Mouse (Mus musculus) midbrain, embryonic 12.5 days (tissue): ENCODE results near the gene Camk1. TPM values are rescaled to one million over a fixed set of nuclear protein-coding genes. Genes with fewer than 3 reads are reported as not detected.
A peak's percentile ranks its signal among the peaks of the same experiment; 100 is the strongest.

Source experiments
- ATAC-seq: fragments of 200-750 bp; cut with Nextera tagmentation; 2 replicates; pipeline ENCODE4 v1.8.0; 2017; ENCODE audit warnings: low read depth, moderate TSS enrichment, moderate library complexity; ENCODE audit not compliant: low FRiP score
- H3K27ac ChIP-seq: fragments of 300-500 bp; sonication (generic); replicated peaks from 2 replicates; pipeline ENCODE4 v1.5.1; 2016; ENCODE audit warnings: mild to moderate bottlenecking
- H3K27me3 ChIP-seq: fragments of 300-500 bp; sonication (generic); 2 replicates; pipeline ENCODE4 v1.6.1; 2016; ENCODE audit warnings: mild to moderate bottlenecking
- H3K36me3 ChIP-seq: fragments of 300-500 bp; sonication (generic); 2 replicates; pipeline ENCODE4 v1.6.1; 2016
- H3K4me1 ChIP-seq: fragments of 300-500 bp; sonication (generic); 2 replicates; pipeline ENCODE4 v1.6.1; 2016
- H3K4me2 ChIP-seq: fragments of 300-500 bp; sonication (generic); replicated peaks from 2 replicates; pipeline ENCODE4 v1.6.1; 2016; ENCODE audit warnings: mild to moderate bottlenecking, moderate library complexity
- H3K4me3 ChIP-seq: fragments of 300-500 bp; sonication (generic); 2 replicates; pipeline ENCODE4 v1.5.1; 2016; ENCODE audit warnings: mild to moderate bottlenecking
- H3K9ac ChIP-seq: fragments of 300-500 bp; sonication (generic); replicated peaks from 2 replicates; pipeline ENCODE4 v1.6.1; 2016; ENCODE audit warnings: mild to moderate bottlenecking, moderate library complexity
- H3K9me3 ChIP-seq: fragments of 300-500 bp; sonication (generic); 2 replicates; pipeline ENCODE4 v1.6.1; 2016; ENCODE audit warnings: mild to moderate bottlenecking
- WGBS: fragments of 180-500 bp; shearing (Covaris S2); methylation state at CpG from one replicate; pipeline ENCODE4 v1.1.7; 2016; 5-methylcytosine and 5-hydroxymethylcytosine counted together
- polyA plus RNA-seq: library from polyadenylated mRNA; unstranded; fragments of >200 nt; fragmentation: Nextera tagmentation; extraction: Ambion mirVana; gene quantifications from 2 replicates; pipeline ENCODE4 v1.2.1, GENCODE M21; 2016

Gene Camk1
- polyA plus RNA-seq, 1 experiment from 2014 or later = 67.4 TPM

- H3K27me3 ChIP-seq = no peaks in the 10 kb centered on the region
- peak within 1 kb of the TSS; percentile 98 for H3K4me2 ChIP-seq
- peaks cover 51% of the 10 kb centered on the region for H3K36me3 ChIP-seq
- H3K27ac ChIP-seq = peak within 1 kb of the TSS; percentile 95
- H3K9me3 ChIP-seq = no peaks in the 10 kb centered on the region
- under 1% methylated on average over 58 of the region's 61 CpGs for WGBS
- H3K9ac ChIP-seq = peak within 1 kb of the TSS; percentile 94
- peak; percentile 94 for ATAC-seq
- peak within 1 kb of the TSS; percentile 90 for H3K4me3 ChIP-seq
- H3K4me1 ChIP-seq = peaks cover 21% of the 10 kb centered on the region
Measured at GRCm38 (mm10) chr6:113377496-113378385, 34.0 kb upstream of the Camk1 start, which contains the start of the genes Tada3 and Arpc4. Gene Tada3 (minus strand): TSS chr6:113377883. Gene Arpc4 (plus strand): TSS chr6:113378115.

- Histone ChIP-seq H3K4me2 (peak overlapping the region; percentile 98), H3K4me1 (peaks cover 21% of the 10 kb centered on the region), H3K27me3 (no peaks in the 10 kb centered on the region), H3K9ac (peak overlapping the region; percentile 94), H3K4me3 (peak overlapping the region; percentile 90), H3K9me3 (no peaks in the 10 kb centered on the region), H3K27ac (peak overlapping the region; percentile 95), H3K36me3 (peaks cover 55% of the 10 kb centered on the region)
- no peak for ATAC-seq
- 9% methylated on average over 7 of the region's 7 CpGs for WGBS
Measured at GRCm38 (mm10) chr6:113377172-113377495, 33.4 kb upstream of the Camk1 start.

- 91% methylated on average over 4 of the region's 4 CpGs for WGBS
- no peaks in the 10 kb centered on the region for H3K9me3 ChIP-seq
- no peaks in the 10 kb centered on the region for H3K27me3 ChIP-seq
- no peak for ATAC-seq
- no peak overlapping the region for H3K27ac ChIP-seq
- peaks cover 73% of the 10 kb centered on the region for H3K36me3 ChIP-seq
- H3K4me1 ChIP-seq = peaks cover 8% of the 10 kb centered on the region
- H3K9ac ChIP-seq = no peak overlapping the region
- H3K4me2 ChIP-seq = no peak overlapping the region
- H3K4me3 ChIP-seq = no peak overlapping the region
Measured at GRCm38 (mm10) chr6:113373491-113373890, 29.7 kb upstream of the Camk1 start.

- Histone ChIP-seq H3K4me3 (no peak overlapping the region), H3K27ac (no peak overlapping the region), H3K9me3 (no peaks in the 10 kb centered on the region), H3K27me3 (no peaks in the 10 kb centered on the region), H3K9ac (no peak overlapping the region), H3K36me3 (peaks cover 85% of the 10 kb centered on the region), H3K4me1 (no peaks in the 10 kb centered on the region), H3K4me2 (no peak overlapping the region)
- ATAC-seq = no peak
- WGBS = 95% methylated on average over 20 of the region's 20 CpGs
Measured at GRCm38 (mm10) chr6:113370194-113370929, 26.6 kb upstream of the Camk1 start.

GRCm38 (mm10) chr6:113368577-113368976, 24.8 kb upstream of the Camk1 start:
- no peak overlapping the region for H3K4me2 ChIP-seq

GRCm38 (mm10) chr6:113368124-113368523, 24.3 kb upstream of the Camk1 start:
- H3K27ac ChIP-seq = 0 out of 2 replicates have a peak overlapping the region, but pooled peaks have one; percentile 35
- 92% methylated on average over 7 of the region's 7 CpGs for WGBS
- no peaks in the 10 kb centered on the region for H3K9me3 ChIP-seq
- no peak overlapping the region for H3K9ac ChIP-seq
- H3K4me3 ChIP-seq = no peak overlapping the region
- peaks cover 65% of the 10 kb centered on the region for H3K36me3 ChIP-seq
- ATAC-seq = no peak
- no peaks in the 10 kb centered on the region for H3K27me3 ChIP-seq
- H3K4me2 ChIP-seq = no peak overlapping the region
- no peaks in the 10 kb centered on the region for H3K4me1 ChIP-seq

More at GRCm38 (mm10) chr6:113368577-113368976, 24.8 kb upstream of the Camk1 start:
- 82% methylated on average over 5 of the region's 5 CpGs for WGBS
- Histone ChIP-seq H3K36me3 (peaks cover 69% of the 10 kb centered on the region), H3K4me3 (no peak overlapping the region), H3K4me1 (no peaks in the 10 kb centered on the region), H3K9me3 (no peaks in the 10 kb centered on the region), H3K27me3 (no peaks in the 10 kb centered on the region), H3K9ac (no peak overlapping the region), H3K27ac (0 out of 2 replicates have a peak overlapping the region, but pooled peaks have one; percentile 35)
- no peak for ATAC-seq

GRCm38 (mm10) chr6:113367574-113367973, 23.8 kb upstream of the Camk1 start:
- no peaks in the 10 kb centered on the region for H3K9me3 ChIP-seq
- no peak overlapping the region for H3K4me3 ChIP-seq
- H3K4me2 ChIP-seq = no peak overlapping the region
- no peak overlapping the region for H3K27ac ChIP-seq
- peaks cover 59% of the 10 kb centered on the region for H3K36me3 ChIP-seq
- no peaks in the 10 kb centered on the region for H3K27me3 ChIP-seq
- H3K9ac ChIP-seq = no peak overlapping the region
- H3K4me1 ChIP-seq = no peaks in the 10 kb centered on the region
- no peak for ATAC-seq
- WGBS = 88% methylated on average over 1 of the region's 1 CpGs

GRCm38 (mm10) chr6:113366639-113367038, 22.9 kb upstream of the Camk1 start:
- H3K27me3 ChIP-seq = no peaks in the 10 kb centered on the region
- no peak for ATAC-seq
- peaks cover 50% of the 10 kb centered on the region for H3K36me3 ChIP-seq
- H3K27ac ChIP-seq = no peak overlapping the region
- 89% methylated on average over 6 of the region's 6 CpGs for WGBS
- no peak overlapping the region for H3K4me2 ChIP-seq
- H3K4me1 ChIP-seq = no peaks in the 10 kb centered on the region
- no peak overlapping the region for H3K4me3 ChIP-seq
- H3K9me3 ChIP-seq = no peaks in the 10 kb centered on the region
- H3K9ac ChIP-seq = no peak overlapping the region

GRCm38 (mm10) chr6:113364518-113365135, 20.8 kb upstream of the Camk1 start:
- 65% methylated on average over 8 of the region's 8 CpGs for WGBS
- H3K9ac ChIP-seq = no peak overlapping the region
- no peaks in the 10 kb centered on the region for H3K9me3 ChIP-seq
- no peak overlapping the region for H3K4me3 ChIP-seq
- ATAC-seq = no peak
- peaks cover 30% of the 10 kb centered on the region for H3K36me3 ChIP-seq
- H3K4me2 ChIP-seq = no peak overlapping the region
- H3K27ac ChIP-seq = no peak overlapping the region
- no peaks in the 10 kb centered on the region for H3K4me1 ChIP-seq
- H3K27me3 ChIP-seq = no peaks in the 10 kb centered on the region

GRCm38 (mm10) chr6:113362241-113362640, 18.5 kb upstream of the Camk1 start:
- Histone ChIP-seq H3K4me3 (no peak overlapping the region), H3K9me3 (no peaks in the 10 kb centered on the region), H3K27ac (no peak overlapping the region), H3K36me3 (peaks cover 12% of the 10 kb centered on the region), H3K4me1 (no peaks in the 10 kb centered on the region), H3K4me2 (no peak overlapping the region), H3K27me3 (no peaks in the 10 kb centered on the region), H3K9ac (no peak overlapping the region)
- 90% methylated on average over 1 of the region's 1 CpGs for WGBS
- ATAC-seq = no peak

- H3K36me3 ChIP-seq = peaks cover 5% of the 10 kb centered on the region; the same call in 1 of the 2 replicates
- no peak overlapping the region for H3K27ac ChIP-seq
- WGBS = 79% methylated on average over 4 of the region's 4 CpGs
- H3K4me2 ChIP-seq = no peak overlapping the region
- H3K9me3 ChIP-seq = no peaks in the 10 kb centered on the region
- H3K4me3 ChIP-seq = no peak overlapping the region
- H3K4me1 ChIP-seq = no peaks in the 10 kb centered on the region
- no peak overlapping the region for H3K9ac ChIP-seq
- ATAC-seq = no peak
- H3K27me3 ChIP-seq = no peaks in the 10 kb centered on the region
Measured at GRCm38 (mm10) chr6:113361476-113361875, 17.7 kb upstream of the Camk1 start.

GRCm38 (mm10) chr6:113353696-113354095, 9.9 kb upstream of the Camk1 start:
- H3K9ac ChIP-seq = no peak overlapping the region
- H3K36me3 ChIP-seq = no peaks in the 10 kb centered on the region
- WGBS = 75% methylated on average over 3 of the region's 3 CpGs
- ATAC-seq = no peak
- no peak overlapping the region for H3K4me2 ChIP-seq
- 0 out of 2 replicates have a peak, but pooled peaks cover 4% of the 10 kb centered on the region for H3K27me3 ChIP-seq
- H3K4me3 ChIP-seq = no peak overlapping the region
- no peaks in the 10 kb centered on the region for H3K4me1 ChIP-seq
- no peak overlapping the region for H3K27ac ChIP-seq
- H3K9me3 ChIP-seq = no peaks in the 10 kb centered on the region
